Mouse (Mus musculus) activated CD4-positive, CD25-positive, alpha-beta regulatory T cell, adult 4 months (primary cell): ENCODE measurements around the gene Gpc5. TPM values are rescaled to one million over a fixed set of nuclear protein-coding genes. Genes with fewer than 3 reads are reported as not detected.

ENCODE experiments used
- ATAC-seq: one replicate; pipeline ENCODE4 v1.8.0; 2017
- polyA plus RNA-seq, 2 experiments: library from polyadenylated mRNA; unstranded; fragments of 100-300 nt; shearing (Covaris generic); gene quantifications; one replicate each; pipeline ENCODE4 v1.2.1; 2017

The Gpc5 gene
- polyA plus RNA-seq, 2 experiments from 2014 or later: not detected

DNA sequence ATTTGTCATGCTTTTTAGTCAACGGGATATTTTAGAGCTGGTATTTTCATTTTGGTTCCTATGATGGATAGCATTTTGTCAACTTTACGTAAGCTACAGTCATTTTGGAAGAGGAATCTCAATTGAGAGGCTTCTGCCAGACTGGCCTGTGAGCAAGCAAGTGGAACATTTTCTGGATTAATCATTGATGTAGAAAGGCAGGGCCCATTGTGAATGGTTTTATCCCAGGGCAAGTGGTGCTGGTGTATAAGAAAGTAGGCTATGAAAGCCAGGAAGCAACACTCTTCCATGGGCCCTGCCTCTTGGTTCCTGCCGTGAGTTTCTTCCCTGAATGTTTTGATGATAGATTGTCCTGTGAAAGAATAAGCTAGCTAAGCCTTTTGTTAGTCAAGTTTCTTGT lies 777.1 kb downstream of the Gpc5 start:
- no peak for ATAC-seq

DNA sequence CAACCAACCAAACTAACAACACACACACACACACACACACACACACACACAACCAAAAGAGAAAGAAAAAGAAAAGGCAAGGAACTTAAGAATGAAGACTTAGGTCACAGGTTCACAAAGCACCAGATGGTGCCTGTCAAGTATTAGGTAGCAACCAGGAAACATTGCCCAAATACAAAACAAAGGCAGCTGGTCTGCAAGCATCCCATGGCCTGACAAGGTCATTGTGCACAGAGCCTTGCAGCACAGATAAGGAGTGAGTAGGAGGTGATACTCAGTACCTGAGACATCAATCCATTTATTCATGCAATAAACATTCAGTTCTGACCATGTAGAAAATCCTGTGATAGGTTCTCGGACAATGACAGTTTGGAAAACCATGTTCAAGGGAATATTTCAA lies 884.0 kb downstream of the Gpc5 start:
- no peak for ATAC-seq

DNA sequence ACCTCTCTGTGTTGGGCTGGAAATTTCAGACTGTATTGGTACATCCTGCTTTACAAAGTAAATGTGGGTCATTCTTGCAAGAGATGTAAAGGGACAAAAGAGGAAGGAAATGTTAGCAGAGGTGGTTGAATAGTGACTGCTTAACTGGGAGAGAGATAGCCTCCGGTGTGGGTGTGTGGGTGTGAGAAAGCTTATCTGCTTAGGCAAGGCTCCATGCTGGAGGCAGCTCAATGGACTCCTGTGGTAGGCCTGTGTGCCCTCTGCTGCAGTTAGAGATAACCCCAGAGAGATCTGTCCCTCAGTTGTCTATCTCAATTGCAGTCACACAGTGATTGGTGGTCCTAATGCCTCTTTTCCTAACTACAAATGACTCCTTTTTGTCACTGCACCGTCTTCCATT lies 887.2 kb downstream of the Gpc5 start:
- no peak for ATAC-seq

DNA sequence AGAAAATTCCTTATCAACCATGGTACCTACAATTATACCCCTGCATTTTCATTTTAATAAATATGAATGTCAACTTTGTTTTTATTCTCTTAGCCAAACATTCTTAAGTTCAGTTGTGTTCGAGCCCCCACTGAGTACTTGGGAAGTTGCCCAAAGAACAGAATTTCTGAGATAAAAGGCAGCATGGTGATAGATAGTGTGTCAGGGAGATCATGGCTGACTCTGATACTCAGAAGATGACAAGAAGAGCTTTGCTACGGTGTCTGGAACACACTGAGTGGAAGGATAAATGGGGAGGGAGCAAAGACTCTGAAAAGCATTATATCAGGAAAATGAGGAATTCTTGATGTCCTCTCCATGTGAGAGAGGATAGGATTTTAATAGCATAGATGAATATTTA lies 898.7 kb downstream of the Gpc5 start:
- ATAC-seq: no peak

DNA sequence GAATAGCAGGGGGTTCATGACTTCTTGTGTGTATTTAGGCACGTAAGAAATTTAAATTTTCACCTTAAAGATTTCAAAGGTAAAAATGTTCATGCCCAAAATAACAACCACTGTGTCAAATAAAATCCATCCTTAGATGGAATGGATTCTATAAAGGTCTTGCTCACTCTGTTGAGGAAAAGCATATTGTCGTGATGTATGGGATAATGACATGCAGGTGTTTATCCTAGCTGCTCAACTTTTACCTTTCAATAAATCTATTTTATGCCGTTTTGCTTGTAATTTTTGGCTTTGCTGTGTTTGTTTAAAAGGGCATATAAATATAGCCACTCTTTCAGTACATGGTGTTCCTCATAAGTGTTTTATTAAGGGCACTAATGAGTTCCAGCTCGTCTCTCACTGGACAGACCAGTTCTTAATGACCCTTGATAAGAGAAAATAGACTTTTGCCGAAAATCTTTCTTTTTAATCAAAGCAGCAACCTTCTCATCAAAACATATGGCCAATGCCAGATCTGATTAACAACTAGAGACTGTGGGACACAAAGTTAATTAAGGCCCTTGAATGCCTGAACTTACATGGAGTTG lies 901.6 kb downstream of the Gpc5 start:
- no peak for ATAC-seq

DNA sequence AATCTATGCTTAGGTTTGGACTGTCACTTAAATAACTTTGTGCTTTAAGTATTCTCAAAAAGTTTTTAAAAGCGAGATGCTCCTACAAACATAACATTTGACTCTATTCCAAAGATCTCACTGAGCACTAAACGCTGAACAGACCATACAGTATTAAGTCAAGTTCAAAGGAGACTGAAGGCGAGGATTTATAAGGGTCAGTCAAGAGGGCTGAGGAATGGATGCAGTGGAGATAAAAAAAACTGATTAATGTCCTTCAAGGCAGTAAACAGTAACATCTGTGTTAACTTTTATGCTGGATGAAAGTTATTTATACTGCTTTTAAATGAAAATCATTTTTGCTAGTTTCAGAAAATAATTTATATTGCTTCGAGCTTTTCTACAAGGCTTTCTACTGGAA lies 906.9 kb downstream of the Gpc5 start:
- ATAC-seq: no peak

DNA sequence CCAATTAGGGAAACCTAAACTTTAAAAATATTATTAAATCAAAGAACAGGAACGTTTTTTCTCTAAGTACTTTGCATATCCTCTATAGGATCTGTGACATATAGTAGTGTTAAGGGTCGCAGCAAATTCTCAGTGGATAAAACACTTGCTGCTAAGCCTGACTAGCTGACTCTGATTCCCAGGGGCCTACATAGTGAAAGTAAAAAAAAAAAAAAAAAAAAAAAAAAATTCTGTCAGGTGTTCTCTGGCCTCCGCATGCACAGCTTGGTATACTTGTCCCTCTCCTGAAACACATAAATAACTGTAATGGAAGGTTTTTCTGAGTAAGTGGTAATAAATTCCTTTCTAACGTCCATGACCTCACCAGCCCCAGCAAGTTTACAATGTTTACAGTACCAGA lies 995.0 kb downstream of the Gpc5 start:
- ATAC-seq: no peak

DNA sequence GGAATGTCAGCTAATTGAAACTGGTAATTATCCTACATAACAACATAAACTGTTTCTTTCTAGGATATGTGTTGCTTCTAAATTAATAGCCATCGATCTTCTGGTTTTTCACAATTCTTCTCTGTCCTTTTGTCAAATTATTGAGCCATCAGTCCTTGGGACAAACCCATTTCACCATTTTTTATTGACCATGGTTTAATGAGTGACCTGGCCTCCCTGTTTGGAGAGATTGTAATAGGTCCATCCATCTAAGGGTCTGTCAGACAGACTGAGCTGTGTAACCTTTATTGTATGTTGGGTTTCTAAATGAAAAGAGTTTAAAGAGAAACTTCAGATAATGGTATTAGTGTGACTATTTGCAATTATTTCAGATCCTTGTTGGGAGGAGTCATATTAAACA lies 1035.9 kb downstream of the Gpc5 start:
- no peak for ATAC-seq

DNA sequence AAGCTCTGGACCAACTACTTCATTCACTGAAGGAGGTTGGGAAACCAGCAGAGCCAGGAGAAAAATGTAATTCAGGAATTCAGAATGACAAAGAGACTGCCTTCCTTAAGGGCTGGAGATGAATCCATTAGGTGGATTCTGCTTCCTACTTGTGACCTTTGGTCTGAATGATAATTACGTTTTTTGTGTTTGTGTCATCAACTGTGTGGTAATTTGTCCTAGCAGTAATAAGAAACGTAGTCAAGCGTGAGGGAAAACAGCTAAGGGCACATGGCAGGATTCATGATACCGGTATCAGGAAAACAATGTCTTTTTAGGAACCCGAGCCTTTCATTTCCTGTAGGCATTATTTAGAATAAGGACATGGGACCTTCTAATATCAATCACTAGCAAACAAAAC lies 1045.3 kb downstream of the Gpc5 start:
- ATAC-seq: no peak

DNA sequence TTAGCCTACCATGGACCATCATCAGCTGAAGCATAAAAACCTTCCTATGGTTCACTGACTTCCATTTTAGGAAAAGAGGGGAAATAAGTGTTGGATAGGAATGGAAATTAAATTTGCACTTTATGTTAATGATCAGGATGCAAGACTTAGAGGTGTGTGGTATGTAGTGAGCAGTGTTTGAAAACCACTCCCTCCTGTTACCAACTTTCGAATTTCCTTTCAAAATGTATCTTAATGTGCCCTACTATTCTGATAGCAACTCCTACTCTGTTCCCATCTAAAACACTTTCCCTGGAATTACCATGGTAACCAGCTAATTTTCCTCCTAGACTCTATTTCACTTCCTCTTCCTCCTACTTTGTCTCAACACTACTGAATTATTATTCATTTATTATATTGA lies 1045.8 kb downstream of the Gpc5 start:
- ATAC-seq: no peak

DNA sequence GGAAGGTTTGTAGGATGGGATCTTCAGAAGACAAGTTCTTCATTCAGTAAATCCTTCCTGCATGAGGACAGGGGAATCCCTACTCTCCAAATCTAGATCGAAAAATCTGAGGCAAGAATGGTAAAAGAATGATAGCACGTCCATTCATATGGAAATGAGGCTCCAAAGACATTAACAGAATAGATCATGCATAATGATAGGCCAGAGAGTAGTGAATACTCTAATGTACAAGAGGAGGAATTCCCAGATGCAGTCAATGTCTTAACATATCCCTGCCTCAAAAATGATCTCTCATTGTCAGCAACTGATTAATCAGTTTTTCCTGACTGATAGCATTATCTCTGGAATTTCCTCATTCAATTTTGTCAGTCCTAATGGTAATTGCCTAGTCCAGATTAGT lies 1070.6 kb downstream of the Gpc5 start:
- ATAC-seq: no peak

DNA sequence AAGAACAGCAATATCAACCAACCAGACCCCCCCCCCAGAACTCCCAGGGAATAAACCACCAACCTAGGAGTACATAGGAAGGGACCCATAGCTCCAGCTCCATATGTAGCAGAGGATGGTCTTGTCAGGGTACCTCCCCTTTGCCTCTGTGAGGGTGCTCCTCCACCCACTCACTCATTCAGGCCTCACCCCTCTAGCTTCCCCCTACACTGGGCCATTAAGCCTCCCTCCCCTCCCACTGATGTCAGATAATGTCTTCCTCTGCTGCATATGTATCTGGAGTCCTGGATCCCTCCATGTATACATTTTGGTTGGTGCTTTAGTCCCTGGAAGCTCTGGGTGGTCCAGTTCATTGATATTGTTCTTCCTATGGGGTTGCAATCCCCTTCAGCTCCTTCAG lies 1075.4 kb downstream of the Gpc5 start:
- no peak for ATAC-seq

DNA sequence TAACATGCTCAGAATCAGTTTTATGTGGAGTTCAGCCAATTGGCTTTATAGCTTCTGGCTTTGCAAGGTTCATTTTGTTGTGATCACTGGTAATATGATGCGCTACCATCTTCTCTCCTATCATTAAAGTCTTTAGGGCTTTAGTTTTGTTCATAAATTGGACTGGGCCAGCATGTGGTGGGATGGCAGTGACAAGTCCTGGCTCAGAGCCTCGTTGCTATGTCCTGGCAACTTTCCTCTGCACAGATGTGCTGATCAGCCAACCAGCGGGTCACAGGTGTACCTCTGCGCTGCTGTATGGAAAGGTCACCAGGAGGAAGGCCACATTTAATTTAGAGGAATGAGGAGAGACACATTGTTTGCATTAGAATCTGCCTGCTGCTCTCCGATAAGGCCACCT lies 1077.1 kb downstream of the Gpc5 start:
- no peak for ATAC-seq

DNA sequence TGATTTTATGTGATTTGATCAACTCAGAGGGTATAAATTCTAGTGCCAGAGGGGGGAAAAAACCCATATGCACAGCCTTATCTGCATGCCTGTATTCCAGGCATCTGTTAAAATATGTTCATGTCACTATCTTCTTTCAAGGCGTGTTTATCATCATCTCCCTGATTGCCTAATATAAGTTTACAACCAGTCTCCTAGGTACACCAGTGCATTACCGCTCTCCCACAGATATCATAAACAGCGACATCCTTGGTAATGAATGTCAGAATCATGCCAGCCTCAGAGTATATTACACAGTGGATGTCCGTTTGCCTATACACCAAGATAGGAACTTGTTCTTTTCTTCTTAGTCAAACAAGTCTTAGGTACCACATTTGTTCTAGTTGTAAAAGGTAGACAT lies 1095.0 kb downstream of the Gpc5 start:
- ATAC-seq: no peak

DNA sequence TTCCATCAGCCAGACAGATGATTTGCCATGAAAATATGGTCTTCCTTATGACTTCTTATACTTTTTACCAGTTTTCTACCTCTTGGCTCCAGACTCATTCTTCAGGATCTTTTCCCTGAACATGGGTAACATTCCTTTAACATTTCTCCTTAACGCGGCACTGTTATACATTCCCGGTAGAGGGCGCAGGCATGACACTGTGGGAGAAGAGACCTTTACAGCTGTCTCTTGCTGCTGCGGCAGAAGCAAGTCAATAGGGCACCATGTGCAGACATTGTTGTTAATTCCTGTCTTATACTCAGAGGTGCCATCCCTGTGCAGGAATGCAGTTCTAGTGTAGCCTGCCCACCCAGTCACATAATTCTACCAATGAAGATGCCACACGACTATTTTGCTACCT lies 1115.0 kb downstream of the Gpc5 start:
- no peak for ATAC-seq

DNA sequence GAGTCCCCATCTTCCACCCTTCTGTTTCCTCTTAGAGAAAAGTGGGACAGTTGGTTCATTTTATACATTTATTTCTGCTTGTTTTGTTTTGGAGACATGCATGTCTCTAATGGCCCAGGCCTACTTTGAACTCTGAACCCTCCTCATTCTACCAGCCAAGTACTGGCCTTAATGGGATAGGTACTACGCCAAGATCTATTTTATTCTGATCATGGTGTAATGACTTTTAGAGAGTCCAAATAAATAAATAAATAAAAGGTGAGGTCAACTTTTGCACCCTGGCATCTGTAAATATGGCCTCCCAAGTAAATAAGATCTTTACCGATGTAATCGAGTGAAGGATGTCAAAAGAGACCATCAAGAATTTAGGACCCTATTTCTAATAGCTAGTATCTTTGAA lies 1116.6 kb downstream of the Gpc5 start:
- ATAC-seq: no peak

DNA sequence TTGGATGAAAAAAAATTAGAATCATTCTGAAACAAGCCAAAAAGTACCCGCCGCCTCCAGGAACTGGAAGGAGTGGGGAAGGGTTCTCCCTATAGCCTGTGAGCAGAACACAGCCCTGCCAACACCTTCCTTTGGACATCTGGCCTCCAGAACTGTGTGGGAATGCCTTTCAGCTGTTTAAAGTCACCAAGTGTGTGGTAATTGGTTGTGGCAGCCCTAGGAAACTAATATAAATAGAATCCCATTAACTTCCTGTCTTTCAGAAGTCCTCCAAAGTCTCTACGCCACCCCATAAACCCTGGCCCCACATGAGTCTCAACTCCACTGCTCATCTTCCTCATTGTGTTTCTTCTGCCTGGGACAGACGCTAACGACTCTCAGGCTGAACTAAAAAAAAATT lies 1117.0 kb downstream of the Gpc5 start:
- no peak for ATAC-seq

DNA sequence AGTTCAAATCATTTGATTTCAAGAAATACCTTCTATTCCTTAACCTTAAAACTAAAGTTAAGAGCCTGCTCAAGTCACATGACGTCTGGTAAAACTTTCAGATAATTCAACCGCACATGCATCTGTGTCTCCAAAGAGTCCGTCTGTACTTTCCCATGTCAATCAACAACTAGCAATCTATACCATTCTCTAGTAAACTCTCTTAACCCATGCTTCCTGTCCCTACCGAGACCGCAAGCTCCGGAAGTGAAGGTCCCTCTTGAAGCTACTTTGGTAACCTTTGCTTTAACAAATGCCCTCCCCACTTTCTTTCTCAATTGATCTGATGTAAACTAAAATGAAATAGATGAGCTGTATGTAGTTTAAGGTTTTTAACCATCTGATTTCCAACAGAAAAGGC lies 1118.3 kb downstream of the Gpc5 start:
- ATAC-seq: peak; percentile 69

DNA sequence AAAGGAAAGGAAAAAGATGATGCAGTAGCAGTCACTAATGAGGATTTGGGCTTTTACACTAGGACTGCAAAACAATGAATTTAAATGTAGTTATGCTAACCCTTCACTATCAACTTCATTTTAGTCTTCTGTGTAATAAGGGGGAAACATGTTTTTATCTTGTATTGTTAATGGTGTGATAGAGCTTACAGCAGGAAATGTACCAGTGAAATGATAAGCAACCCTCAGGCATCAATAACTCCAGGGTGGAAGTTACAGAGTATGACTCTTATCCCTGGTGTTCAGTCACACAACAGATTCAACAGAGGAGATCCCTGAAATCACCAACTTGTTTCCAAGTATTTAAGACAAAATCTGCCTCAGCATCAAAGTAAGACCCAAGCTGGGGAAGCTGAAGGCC lies 1120.0 kb downstream of the Gpc5 start:
- ATAC-seq: no peak

DNA sequence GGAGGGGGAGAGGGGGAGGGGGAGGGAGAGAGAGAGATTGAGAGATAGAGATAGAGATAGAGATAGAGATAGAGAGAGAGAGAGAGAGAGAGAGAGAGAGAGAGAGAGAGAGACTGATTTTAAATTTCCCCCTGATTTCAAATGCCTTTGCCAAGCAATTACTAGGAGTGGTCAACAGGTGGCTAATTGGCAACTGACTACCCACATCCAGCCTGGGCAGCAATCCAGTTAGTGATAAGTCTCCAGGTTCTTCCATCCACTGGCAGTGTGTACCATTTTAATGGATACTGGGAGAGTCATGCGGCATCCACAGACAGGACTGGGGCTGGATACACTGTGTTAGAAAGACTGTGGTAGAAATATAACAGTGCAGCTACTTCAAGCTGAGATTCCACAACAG lies 1166.1 kb downstream of the Gpc5 start:
- ATAC-seq: no peak

DNA sequence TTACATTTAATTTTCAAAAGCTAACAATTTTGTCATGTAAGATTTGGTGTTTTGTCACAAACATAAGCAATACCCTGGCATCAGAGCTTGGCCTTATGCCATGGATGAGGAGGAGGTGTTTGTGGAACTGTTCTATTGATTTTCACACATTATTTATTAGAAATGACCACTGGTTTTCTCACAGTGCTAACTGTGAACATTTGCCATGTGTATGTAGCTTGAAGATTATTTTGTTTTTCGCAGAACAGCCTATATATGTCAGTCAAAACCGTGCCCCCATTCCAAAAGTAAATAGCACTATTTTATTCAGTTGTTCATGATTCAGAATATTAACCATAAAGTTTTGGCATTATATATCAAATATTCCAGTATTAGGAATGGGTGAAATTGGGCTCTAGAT lies 1216.5 kb downstream of the Gpc5 start:
- no peak for ATAC-seq

DNA sequence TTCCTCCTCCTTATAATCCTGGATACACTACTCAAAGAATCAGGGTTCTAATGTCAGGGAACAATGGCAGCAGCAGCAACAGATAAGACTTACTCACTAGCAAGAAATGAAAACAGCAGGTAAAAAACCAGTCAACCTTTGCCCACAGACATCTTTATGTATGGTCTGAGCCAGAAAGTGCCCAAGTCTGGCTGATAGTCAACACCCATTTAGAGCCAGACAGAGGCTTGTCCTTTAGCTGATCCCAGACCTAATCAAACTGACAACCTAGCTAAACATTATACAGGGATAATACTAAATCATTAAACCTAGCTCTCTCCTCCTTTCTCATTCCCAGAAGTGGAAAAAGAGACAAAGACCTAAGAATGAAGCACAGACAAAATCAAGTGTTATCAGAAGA lies 1225.5 kb downstream of the Gpc5 start:
- ATAC-seq: no peak

DNA sequence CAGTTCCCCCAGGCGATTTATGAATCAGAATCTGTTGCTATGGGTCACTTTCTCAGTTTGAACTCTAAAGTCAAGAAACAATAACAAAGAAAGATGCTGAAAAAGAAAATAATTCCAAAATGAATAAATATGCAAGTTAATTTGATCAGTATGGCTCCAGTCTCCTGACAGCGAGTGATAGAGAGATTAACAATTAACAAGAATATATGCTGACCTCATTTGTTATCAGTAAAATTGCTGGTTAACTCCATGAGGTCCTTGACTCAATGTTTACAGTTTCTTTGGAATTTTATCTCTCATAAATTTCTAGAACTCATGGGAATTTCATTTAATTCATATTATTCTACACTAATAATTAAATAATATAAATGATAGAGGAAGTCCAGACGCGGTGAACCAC lies 1244.2 kb downstream of the Gpc5 start:
- no peak for ATAC-seq

DNA sequence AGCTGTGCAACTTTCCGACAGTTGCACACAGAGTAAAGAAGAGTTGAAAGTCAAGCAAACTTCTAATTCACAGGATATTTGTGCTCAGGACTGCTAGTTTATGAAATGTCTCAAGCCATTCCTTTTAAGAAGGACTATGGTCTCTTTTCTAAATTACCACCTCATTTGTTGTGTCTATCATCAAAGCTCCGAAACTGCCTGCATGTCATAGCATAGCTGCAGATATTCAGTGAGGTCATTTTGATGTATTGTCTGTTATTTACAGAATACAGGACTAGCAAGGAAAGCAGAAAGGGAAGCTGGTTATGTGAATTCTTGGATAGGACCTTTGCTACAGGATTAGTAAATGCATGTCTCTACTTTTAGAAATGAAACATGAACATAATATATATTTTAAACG lies 1246.4 kb downstream of the Gpc5 start:
- no peak for ATAC-seq

DNA sequence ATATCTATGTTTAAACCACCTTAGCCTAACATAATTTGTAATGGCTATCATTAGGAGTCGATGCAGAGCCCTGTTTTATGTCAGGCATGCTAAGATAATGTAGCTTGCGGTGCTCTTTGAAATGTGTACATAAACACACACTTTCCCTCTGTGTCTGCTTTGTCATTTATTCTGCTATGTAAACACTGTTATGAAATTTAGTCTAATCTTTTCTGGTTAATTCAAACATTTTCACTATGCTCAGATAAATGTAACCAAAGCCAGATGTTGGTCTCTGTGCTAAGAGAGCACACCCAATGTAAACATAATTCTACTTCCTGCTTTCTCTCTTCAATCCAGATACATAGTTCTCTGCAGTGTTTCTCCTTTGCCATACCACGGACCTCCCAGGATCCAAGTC lies 1256.5 kb downstream of the Gpc5 start:
- ATAC-seq: no peak

DNA sequence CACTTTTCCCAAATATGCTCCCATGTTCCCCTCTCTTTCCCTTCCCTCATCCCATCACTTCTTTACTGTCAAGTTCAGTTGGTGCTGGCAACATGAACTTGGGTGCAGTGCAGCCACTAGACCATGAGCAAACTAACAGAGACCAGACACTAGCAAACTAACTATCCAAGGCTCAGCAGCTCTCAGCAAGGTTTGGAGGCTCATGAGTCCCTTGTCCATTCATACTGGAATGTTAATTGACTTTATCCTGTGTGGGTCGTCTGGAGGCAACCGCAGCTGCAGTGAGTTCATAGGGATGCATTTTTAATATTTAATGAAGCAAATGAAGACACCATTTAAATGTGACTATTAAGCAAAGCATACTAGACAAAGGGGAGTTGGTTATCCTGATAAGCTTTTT lies 1292.6 kb downstream of the Gpc5 start:
- ATAC-seq: no peak
